Mouse (Mus musculus) left cerebral cortex, adult 6 months (tissue): ENCODE measurements around the gene Tmbim1. TPM values are rescaled to one million over a fixed set of nuclear protein-coding genes. Genes with fewer than 3 reads are reported as not detected.

Experiments used
- long read RNA-seq, 2 experiments: library from polyadenylated mRNA; unstranded; transcript quantifications; one replicate each; pipeline ENCODE4 v2.0.0; 2019 to 2020
- polyA plus RNA-seq: library from polyadenylated mRNA; unstranded; fragments of <200 nt; fragmentation: Nextera tagmentation; gene quantifications from 2 replicates; pipeline ENCODE4 v1.2.3, GENCODE M21; 2021

Gene Tmbim1
- polyA plus RNA-seq: 28.0 and 40.1 TPM in 2 replicates
- long read RNA-seq, experiment 1, full-length matches to known transcripts: 154 of 178 reads
- long read RNA-seq, experiment 1, partial matches to known transcripts: 11 of 178 reads
- long read RNA-seq, experiment 1, other reads (novel, unspliced or antisense): 13 of 178 reads
- long read RNA-seq, experiment 2, full-length matches to known transcripts: 23 of 39 reads
- long read RNA-seq, experiment 2, partial matches to known transcripts: 11 of 39 reads
- long read RNA-seq, experiment 2, other reads (novel, unspliced or antisense): 5 of 39 reads

DNA sequence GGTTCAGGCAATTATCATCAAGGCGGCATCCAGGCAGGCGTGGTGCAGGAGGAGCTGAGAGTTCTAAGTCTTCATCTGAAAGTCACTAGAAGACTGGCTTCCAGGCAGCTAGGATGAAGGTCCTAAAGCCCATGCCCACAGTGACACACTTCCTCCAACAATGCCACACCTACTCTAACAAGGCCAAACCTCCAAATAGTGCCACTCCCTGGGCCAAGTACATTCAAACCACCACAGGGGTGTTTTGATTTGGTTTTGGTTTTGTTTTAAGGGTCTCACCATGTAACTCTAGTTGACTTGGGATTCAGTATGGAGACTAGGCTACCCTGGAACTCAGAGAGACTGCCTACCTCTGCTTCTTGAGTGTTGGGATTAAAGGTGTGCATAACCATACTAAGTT is at the start of gene Tmbim1:
Gene Tmbim1 (minus strand): TSS at position 101 of the 400 bp plus-strand sequence.

DNA sequence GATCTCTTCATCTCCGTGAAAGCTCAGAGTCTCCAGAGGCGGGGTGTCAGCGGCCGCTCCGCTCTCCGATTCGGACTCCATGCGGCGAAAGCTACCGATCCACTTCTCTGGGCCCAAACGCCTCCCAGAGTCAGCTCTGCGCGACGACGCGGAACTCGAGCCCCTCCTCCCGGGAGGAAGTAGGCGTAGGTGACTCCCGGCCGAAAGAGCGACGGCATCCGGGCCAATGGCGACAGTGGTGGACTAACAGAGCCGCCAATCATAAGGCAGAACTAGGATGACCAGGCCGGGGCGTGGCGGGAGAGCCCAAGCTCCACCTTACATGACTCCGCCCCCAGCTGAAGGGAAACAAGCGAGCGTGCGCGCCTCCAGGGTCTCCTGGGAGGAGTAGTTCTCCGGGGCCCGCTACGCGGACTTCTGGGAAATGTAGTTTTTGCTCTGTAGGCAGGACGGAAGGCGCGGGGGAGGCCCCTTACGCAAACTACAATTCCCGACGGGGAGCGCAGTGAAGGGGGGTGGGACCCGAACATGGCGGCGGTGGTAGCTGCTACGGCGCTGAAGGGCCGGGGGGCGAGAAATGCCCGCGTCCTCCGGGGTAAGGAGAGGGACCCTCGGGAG is 20.8 kb downstream of the Tmbim1 start, which contains the start of the genes Aamp and Pnkd:
Gene Aamp (minus strand): TSS at position 196 of the 618 bp plus-strand sequence.
Gene Pnkd (plus strand): TSS at position 388 of the 618 bp plus-strand sequence.

DNA sequence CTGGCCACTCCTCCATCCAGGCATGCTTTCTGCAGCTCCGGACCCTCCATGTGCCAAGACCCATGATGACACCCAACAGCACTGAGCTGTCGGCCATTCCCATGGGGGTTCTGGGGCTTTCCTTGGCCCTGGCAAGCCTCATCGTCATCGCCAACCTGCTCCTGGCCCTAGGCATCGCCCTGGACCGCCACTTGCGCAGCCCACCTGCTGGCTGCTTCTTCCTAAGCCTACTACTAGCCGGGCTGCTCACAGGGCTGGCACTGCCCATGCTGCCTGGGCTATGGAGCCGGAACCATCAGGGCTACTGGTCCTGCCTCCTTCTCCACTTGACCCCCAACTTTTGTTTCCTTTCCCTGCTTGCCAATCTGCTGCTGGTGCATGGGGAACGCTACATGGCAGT is 26.9 kb downstream of the Tmbim1 start, which contains the start of gene Gpbar1:
Gene Gpbar1 (plus strand): TSS at position 13 of the 400 bp plus-strand sequence.

Other genes starting within 250 kb of the Tmbim1 start
- 8.0 and 15.0 TPM in 2 replicates for gene Tns1, start 181.2 kb downstream of the Tmbim1 start, polyA plus RNA-seq
- gene Rufy4, start 180.1 kb downstream of the Tmbim1 start, polyA plus RNA-seq: not detected in 2 replicates
- not detected in 2 replicates for gene Cxcr2, start 151.6 kb downstream of the Tmbim1 start, polyA plus RNA-seq
- gene Cxcr1, start 111.0 kb downstream of the Tmbim1 start, polyA plus RNA-seq: not detected in 2 replicates
- 140 and 213 TPM in 2 replicates for gene Arpc2, start 69.5 kb downstream of the Tmbim1 start, polyA plus RNA-seq
- gene Gpbar1, start 27.1 kb downstream of the Tmbim1 start, polyA plus RNA-seq: not detected in 2 replicates
- gene Aamp, start 20.9 kb downstream of the Tmbim1 start, polyA plus RNA-seq: 211 and 254 TPM in 2 replicates
- gene Pnkd, start 20.7 kb downstream of the Tmbim1 start, polyA plus RNA-seq: 214 and 279 TPM in 2 replicates
- gene Catip, start 56.5 kb upstream of the Tmbim1 start, polyA plus RNA-seq: 0.73 and 0.80 TPM in 2 replicates
- gene Slc11a1, start 69.6 kb upstream of the Tmbim1 start, polyA plus RNA-seq: 1.5 and 2.1 TPM in 2 replicates
- 4.5 and 7.5 TPM in 2 replicates for gene Ctdsp1, start 85.9 kb upstream of the Tmbim1 start, polyA plus RNA-seq
- gene Vil1, start 103.8 kb upstream of the Tmbim1 start, polyA plus RNA-seq: 0.20 and 0.38 TPM in 2 replicates
- 18.9 and 20.1 TPM in 2 replicates for gene Cnot9, start 200.4 kb upstream of the Tmbim1 start, polyA plus RNA-seq
- gene Plcd4, start 237.3 kb upstream of the Tmbim1 start, polyA plus RNA-seq: 11.9 and 16.0 TPM in 2 replicates
- gene Usp37, start 238.7 kb upstream of the Tmbim1 start, polyA plus RNA-seq: 12.7 and 18.1 TPM in 2 replicates